Mouse (Mus musculus) brain, embryonic 14.5 days (tissue): ENCODE results near the gene Lhfpl1. TPM values are rescaled to one million over a fixed set of nuclear protein-coding genes. Genes with fewer than 3 reads are reported as not detected.
"Not testable (repeated sequence)": the region's sequence is repeated elsewhere in the genome, so short reads cannot be mapped to it uniquely, and the experiment has no call there.

Experiments used
- DNase-seq: peaks from one replicate; pipeline ENCODE4 v3.0.0-alpha.2; 2011; ENCODE audit warnings: low read depth
- CTCF ChIP-seq: fragments of 200-500 bp; IDR thresholded peaks from 2 replicates; pipeline ENCODE4 v1.5.1; 2012; ENCODE audit warnings: inconsistent platforms, mild to moderate bottlenecking, moderate library complexity, borderline replicate concordance; ENCODE audit not compliant: insufficient read depth, insufficient read length; ENCODE audit errors: extremely low read depth
- POLR2A ChIP-seq: fragments of 200-500 bp; IDR thresholded peaks from 2 replicates; pipeline ENCODE4 v1.6.1; 2012; ENCODE audit warnings: mild to moderate bottlenecking, inconsistent platforms, borderline replicate concordance; ENCODE audit not compliant: poor library complexity, insufficient read depth, insufficient read length, severe bottlenecking; ENCODE audit errors: extremely low read depth
- polyA plus RNA-seq: library from polyadenylated mRNA; depleted of rRNA; stranded (reverse); fragments of >200 nt; gene quantifications from 2 replicates; pipeline ENCODE4 v1.2.3, GENCODE M21; 2012; rRNA removed

Lhfpl1 gene
- 0.12 and 0.20 TPM in 2 replicates for polyA plus RNA-seq

DNA sequence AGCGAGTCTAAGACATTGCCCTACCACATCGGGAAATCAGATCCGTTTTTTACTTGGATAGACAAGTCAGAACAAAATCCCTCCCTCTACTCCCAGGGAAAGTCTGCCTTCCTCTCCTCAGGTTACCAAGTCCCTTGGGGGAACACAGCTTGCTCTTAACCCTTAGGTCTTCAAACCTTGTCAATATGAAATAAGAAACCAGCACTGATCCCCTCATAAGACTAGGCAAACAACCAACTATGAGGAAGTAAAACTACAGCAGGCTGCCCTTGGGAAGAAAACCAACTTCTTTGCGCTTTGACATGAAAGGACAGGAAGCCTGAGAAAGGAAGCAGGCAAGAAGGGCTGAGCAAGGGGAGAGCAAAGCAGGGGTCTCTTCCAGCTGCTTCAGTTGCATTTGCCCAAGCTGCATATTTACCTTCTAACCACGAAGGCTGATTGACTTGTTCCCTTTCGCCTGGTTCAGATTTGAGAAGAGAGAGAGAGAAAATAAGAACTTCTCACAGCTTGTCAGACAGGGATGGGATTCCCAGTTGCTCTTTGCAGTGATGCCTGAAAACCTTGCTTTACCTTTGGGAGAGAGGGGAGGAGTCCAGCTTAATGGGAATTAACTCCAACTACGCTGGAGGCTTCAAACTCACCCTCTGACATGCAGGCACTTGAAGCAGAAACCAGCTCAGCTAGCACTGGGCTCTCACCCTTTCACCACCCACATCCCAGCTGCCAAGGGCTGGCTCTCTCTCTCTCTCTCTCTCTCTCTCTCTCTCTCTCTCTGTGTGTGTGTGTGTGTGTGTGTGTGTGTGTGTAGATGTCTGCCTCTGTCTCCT lies at the start of gene Lhfpl1:
Gene Lhfpl1 (minus strand): TSS at position 713 of the 827 bp plus-strand sequence.
- peak; percentile 0 for DNase-seq

DNA sequence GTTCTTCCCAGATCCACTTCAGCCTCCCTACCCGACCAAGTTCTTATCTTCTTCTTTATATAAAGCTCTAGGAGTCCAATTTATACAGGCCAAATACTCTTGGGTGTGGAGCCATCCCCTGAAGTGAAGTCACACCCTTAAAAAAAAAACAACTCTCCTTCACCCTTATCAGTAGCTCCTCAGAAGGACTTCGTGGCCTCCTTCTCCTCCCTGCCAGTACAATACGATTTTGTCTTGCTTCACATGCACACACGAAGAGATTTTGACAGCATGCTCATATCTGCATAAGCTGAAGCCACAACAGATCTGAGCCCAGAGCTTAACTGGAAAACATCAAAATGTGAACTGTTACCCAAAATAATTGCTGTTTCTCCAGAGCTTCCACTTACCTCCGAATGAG lies 22.9 kb upstream of the Lhfpl1 start:
- no peak for DNase-seq
- TF ChIP-seq CTCF: no peak
- TF ChIP-seq POLR2A: no peak

More for the DNA sequence above, at the start of gene Lhfpl1:
- TF ChIP-seq CTCF (no peak), POLR2A (no peak)

DNA sequence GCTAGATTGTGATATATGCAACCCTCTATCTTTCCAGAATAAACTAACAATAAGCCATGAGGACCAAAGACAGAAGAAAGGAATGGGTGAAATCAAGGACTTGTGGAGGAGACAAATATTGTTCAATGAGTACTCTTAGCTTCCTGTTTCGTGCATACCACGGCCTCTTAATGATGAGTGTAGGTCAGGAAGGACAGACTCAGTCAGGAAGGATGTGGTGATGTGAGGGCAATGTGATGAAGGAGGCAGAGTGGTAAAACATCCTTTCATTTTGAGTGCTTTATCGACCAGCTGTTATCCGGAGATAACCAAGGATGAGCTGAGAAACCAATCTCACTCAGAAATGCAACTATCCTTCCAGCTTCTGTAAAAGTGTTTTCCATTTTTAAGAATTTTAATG lies 13.6 kb upstream of the Lhfpl1 start:
- TF ChIP-seq CTCF (no peak), POLR2A (no peak)
- DNase-seq: no peak

DNA sequence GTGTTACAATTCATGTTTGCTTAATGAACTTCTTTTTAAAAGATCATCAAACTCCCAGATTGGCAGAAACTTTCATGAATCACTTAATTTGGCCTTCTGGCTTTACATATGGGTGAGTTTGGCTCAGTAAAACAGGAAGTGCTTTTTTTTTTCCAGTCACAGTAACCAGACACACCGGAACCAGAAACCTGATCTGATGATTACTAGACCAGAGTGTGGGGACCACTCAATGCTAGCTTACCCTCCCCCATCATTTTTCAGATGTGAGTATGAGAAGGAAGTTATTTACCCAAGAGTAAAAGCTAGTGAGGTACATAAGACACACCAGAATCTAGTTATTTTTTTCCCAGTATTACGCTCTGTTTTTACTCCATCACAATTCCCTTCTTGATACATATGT lies 6.5 kb downstream of the Lhfpl1 start:
- no peak for TF ChIP-seq CTCF
- TF ChIP-seq POLR2A: no peak
- DNase-seq: no peak

DNA sequence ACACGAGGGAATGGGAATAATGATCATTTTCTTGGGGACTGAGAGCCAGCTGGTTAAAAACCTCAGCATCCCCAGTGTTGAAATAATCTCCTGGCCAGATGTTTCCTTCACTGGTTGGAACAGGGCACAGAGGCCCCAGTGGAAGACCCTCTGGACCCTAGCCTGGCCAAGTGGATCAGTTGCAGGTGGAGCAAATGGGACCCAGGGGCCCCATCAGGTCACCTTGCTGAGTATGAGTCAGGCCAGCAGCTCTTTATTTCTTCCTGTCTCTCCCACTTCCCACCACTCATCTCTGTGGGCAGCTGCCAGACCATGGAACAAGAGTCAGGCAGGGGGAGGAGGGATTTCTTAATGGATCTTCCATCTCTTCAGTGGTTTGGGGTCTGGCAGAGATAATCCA lies 12.7 kb downstream of the Lhfpl1 start:
- DNase-seq: no peak
- TF ChIP-seq POLR2A (no peak), CTCF (no peak)

DNA sequence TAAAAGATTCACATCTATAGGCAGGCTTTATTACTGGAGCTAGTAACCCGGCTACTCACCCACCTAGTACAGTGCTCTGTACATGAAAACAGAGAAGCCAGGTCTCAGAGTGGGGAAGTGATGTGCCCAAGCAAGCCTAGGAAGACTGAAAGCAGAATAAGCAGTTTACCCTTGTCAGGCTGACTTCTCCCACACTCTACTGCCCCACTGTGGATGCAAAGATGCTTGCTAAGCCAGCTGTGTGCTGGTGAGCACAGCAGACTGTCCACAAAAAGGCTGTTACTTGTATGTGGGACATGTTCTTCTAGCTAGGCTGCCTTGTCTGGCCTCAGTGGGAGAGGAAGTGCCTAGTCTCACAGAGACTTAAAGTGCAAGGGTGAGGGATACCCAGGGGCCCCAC lies 40.3 kb downstream of the Lhfpl1 start:
- TF ChIP-seq POLR2A (no peak), CTCF (peak; percentile 32; the same call in 1 of the 2 replicates)
- DNase-seq: peak; percentile 38

DNA sequence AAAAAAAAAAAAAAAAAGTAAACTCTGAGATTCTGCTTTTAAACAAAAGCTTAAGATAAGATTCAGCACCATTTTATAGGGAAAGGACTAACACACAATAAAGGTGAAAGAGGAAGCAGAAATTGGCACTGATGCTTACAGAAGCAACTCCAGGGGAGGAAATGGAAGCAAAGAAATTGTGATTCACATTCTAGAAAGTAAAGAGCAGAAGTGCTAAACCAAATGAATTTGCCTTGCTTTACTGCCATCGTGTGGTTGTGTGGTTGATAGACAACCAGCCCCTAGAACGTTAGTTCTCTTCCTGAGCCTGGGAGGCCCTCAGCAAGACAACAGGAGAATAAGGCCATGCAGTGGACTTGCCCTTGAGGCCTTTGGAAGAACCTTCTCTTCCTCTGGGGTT lies 41.7 kb downstream of the Lhfpl1 start:
- TF ChIP-seq POLR2A (no peak), CTCF (peak; percentile 62; the same call in 1 of the 2 replicates)

DNA sequence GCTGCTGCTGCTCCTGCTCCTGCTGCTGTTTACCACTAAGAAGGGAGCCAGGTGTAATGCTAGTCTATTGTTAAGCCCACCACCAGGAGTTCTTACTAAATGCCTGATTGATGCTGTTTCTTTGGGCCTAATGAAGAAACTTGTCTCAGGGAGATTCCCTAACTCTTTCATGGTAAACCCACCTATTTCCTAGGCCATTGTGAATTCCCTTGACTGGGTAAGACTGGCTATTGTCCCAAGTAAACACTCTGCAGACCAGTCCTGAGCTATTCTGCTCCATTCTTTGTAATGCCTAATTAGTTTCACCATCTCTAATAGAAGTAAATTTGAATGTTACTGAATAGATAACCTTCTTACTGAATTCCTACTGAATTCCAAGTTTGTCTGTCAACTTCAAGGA lies 48.7 kb downstream of the Lhfpl1 start:
- DNase-seq: not testable (repeated sequence)

More for the DNA sequence above, 41.7 kb downstream of the Lhfpl1 start:
- peak; percentile 74 for DNase-seq

DNA sequence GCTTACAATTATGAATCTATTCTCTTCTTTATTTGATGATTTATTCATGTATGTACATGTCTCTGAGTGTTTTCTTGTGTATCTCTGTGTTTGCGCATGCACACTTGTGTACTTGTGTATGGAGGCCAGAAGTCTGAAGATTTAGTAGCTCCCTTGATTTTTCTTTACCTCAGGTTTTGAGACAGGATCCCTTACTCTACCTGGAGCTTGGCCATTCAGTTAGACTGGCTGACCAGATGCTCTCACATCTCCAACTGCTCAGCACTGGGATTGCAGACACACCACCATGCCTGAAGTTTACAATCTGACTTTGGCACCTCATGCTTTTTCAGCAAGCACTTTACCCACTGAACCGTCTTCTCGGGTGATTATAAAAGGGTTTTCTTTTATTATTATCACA lies 76.7 kb downstream of the Lhfpl1 start:
- no peak for DNase-seq

DNA sequence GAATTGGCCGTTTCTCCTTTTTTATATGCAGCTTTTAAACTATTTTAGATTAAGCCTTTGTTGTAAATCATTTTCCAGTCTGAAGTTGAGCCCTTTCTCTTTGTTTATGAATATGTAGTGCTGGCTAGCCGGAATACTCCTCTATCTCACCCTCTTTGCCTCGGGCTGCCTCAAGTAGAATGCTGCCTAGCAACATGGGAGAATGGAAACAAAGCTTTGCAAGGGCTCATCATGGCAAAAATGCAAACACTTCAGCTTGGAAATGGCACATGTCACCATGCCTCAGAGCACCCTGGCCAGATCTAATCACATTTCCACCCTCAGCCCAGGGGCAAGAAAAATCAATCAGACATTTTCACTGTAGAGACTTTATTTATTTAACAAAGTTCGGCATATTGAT lies 77.1 kb downstream of the Lhfpl1 start:
- no peak for TF ChIP-seq CTCF
- TF ChIP-seq POLR2A: no peak

More for the DNA sequence above, 76.7 kb downstream of the Lhfpl1 start:
- no peak for TF ChIP-seq CTCF

DNA sequence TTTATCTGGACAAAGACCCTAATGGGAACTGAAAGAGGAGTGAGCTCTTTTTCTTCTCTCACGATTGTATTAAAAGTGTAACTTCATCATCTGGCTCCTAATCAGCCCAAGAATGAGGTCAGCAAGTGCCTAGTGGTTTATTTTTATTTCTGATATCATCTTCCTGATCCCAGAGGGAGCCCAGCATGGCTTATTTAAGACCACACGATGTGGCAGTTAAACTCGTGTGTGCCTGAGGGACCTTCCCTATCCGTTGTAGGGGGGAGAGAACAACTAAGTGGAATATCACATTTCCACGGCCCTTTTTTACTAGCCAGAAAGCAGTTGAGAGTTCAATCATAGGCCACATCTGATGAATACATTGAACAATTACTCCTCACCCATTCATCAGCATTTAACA lies 87.1 kb downstream of the Lhfpl1 start:
- TF ChIP-seq CTCF (no peak), POLR2A (no peak)
- no peak for DNase-seq

More for the DNA sequence above, 77.1 kb downstream of the Lhfpl1 start:
- DNase-seq: peak; percentile 71

Other genes with a start within 250 kb of the Lhfpl1 start
- gene Amot, start 156.1 kb upstream of the Lhfpl1 start, polyA plus RNA-seq: 15.3 and 17.8 TPM in 2 replicates